Mouse (Mus musculus): ENCODE measurements around the gene Nrip2.

Nrip2 gene

DNA sequence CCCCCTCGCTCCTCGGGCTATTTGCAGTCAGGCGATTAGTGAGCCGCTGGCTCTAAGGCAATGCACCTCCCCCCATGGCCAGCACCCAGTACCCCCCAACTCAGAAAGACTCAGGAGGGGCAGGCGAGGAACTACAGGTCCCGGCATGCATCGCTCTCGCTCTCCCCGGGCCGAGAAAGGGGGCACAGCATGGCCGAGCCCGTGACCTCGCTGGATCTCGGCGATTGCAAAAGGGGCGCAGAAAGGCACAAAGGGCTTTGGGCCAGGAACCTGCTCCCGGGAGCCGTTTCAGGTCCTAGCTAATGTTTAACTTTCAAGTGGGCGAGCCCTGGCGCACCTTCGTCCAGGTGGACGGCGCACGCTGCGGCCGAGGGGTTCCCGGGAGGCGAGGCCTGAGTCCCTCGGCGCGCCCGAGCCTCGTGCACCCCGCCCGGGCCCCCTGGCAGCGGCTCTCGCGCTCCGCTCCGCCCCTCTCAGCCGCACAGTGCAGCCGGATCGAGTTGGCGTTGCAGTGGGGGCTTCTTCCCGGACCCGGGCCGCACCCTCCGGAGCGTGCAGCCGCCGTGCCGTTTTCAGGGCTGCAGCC lies 38.7 kb downstream of the Nrip2 start:
- DNase-seq (ENCODE audit: low spot score in 2 of 2): peak; percentile 36 to 67

DNA sequence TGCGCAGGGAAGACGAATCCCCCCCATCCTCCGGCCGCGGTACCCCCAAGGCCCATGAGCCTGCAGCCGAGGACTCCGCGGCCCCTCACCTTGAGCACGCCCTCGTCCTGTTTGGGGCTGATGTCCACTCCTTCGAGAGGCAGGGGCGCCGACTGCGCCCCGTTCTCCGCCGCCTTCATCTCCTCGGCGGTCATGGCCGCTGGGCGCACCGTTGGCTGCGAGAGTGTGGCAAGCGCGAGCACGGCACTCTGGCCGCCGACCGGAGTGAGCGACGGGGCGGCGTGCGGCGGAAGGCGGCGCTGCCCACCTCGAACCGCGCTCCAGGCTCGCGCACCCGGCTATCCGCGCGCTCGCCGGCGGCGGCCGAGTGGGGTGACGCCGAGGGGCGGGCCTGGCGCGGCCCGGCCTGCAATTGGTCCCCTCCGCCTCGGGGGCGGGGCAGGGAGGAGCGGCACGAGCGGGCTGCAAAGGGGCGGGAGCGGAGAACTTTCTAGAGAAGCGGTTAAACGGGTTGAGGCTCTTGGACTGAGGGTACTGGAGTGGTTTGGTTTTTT lies 39.3 kb downstream of the Nrip2 start, which contains the start of gene Fkbp4:
Fkbp4 (minus strand) TSS at position 361 of the 554 bp plus-strand sequence.
- DNase-seq (ENCODE audit: low spot score in 2 of 2): peak; percentile 88 to 93

DNA sequence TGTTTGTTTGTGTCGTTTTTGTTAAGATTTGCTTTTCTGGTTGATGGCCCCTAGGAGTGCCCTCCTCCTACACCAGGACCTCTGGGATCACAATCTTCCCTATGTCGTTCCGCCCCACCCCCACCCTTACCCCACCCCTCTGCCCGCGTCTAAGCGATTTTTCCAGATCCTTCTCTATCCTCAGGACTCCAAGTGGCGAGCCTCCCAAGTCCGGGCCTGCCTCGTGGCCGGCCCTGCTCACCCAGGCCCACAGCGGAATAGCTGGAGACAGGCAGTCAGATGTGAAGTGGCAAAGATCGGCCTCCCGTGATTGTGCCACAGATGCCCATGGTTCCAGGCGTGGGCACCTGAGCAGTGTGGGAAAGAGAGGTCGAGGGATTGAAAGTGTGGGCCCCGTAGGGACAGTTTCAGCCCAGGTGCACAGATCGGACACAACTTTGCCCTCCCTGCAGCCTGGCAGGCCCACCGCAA lies 39.8 kb downstream of the Nrip2 start:
- no peak for DNase-seq (ENCODE audit: low spot score in 2 of 2)

DNA sequence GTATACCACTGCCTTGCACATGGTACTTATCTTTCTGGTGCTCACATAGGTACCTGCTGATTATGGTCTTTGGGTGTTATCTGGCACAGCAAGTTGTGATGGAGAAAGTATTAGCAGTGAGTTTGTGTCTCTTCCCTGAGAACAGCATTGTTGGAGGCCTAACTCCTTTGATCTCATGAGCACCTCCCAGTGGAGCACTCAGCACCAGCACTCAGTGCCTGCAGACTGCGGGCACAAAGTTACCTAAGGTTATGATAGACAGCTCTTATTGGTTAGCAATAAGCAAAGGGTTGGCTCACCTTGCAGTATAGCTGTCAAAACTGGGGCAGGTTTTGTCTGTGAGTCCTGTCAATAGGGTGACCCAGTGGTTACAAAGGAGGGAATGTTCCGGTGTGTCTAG lies 41.1 kb downstream of the Nrip2 start:
- DNase-seq (ENCODE audit: low spot score in 2 of 2): no peak

DNA sequence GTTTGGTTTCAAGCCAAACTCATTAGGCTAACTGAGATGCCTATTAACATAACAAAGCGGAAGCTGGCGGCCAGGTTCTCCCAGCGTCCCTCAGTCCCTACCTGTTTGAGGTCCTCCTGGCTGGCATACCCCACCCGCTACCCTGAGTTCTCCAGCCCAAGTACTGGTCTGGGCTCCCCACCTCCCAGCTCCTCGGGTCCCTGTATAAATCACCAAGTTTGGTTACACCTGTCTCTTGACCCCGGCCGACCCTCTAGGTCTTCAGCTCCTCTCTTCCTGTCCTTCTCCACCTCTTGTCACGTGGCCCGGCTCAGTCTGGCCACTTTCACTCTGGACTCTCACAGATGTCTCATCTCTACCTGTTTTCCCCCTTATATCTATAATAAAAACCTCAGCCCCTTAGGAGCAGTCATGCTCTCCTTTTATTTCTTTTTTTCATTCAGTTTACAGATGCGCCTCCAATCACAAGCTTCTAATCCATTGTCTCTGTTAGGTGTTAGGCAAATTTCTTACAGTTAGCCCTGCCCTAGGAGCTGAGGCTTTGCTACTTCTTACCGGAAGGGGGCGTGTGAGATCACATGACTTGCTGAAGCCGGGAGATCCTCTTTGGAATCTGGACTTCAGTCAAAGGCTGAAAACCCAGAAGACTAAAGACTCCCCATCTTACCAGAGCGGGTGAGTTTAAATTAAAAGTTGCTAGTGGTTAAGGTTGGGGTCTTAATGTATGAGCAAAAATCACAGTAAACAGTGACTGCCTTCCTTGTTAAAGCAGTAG lies 46.9 kb downstream of the Nrip2 start:
- peak; percentile 47 to 59 for DNase-seq (ENCODE audit: low spot score in 2 of 2)

DNA sequence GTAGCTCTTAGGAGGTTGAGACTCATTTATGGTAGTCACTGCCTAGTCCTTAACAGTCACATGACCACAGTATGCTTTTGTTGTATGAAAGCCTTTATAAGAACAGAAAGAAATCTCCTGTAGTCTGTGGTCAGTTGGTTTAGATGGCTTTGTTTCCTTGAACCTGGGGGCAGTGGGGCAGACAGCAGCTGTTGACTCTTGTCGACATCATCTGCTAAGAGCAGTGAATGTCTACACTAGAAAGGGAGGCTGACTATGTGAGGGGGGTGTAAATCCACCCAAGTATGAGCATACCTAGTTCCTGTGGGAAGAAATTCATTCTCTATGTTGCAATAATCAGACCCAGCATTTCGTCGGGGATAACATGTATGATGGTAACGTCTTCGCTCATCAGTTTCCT lies 48.0 kb downstream of the Nrip2 start:
- DNase-seq (ENCODE audit: low spot score in 2 of 2): no peak

DNA sequence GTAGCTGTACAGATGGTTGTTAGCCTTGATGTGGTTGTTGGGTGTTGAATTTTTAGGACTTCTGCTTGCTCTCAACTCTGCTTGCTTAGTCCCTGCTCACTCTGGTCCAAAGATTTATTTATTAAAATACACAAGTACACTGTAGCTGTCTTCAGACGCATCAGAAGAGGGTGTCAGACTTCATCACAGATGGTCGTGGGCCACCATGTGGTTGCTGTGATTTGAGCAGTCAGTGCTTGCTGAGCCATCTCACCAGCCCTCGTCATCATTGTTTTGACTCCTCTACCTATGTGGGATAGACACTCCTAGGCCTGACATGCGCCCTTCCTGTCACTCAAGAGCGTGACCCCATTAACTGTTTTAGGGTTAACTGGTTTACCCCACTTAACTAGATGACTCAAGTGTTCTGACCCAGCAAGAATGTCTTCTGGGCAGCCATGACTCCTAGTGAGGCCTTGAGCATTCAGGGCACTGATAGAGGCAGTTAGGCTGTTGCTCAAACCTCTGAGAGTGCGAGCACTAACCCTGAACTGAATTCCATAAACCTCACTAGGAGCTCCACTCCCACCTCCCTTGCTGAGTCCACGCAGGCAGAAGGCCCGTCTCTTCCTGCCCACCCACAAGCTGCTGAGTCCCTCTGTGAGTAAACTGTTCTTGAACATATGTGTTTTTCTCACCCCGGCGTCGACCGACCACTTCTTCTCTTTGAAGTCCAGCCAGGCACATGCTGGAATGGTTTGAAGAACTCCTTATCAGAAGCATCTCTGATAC lies 56.9 kb downstream of the Nrip2 start:
- DNase-seq (ENCODE audit: low spot score in 2 of 2): no peak

DNA sequence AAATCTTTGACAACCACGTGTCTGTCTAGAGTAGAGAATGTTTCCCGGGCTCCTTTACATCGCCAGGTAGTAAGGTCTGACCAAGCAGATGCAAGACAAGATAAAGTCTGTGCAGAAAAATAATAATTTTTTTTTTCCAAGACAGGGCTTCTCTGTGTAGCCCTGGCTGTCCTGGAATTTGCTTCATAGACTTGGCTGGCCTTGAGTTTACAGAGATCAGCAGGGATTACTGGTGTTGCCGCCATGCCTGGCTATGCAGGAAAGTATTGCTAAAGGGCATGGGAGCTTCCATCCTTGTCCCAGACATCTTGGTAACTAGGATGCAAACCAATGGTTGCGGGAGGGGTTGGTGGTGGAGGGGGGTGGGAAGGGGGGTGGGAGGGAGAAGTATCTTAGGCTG lies 58.1 kb downstream of the Nrip2 start:
- DNase-seq (ENCODE audit: low spot score in 2 of 2): no peak

DNA sequence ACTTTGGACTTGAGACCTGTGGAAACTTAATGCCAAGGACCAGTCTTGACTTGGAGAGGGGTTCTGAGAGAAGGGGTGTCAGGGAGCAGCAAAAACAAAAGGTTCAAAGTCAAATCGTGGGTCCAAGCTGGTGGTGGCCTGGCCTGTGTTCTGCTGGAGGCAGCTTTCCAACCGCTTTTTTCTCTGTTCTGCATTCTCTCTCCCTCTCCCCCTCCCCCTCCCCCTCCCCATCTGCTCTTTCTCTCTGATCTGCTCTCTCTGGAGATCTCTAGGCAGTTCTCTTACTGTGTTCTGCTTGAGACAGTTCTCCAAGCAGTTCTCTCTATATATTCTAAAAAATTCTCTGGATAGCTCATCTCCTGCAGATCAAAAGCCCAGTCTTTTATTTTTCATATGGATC lies 61.2 kb downstream of the Nrip2 start:
- no peak for DNase-seq (ENCODE audit: low spot score in 2 of 2)

DNA sequence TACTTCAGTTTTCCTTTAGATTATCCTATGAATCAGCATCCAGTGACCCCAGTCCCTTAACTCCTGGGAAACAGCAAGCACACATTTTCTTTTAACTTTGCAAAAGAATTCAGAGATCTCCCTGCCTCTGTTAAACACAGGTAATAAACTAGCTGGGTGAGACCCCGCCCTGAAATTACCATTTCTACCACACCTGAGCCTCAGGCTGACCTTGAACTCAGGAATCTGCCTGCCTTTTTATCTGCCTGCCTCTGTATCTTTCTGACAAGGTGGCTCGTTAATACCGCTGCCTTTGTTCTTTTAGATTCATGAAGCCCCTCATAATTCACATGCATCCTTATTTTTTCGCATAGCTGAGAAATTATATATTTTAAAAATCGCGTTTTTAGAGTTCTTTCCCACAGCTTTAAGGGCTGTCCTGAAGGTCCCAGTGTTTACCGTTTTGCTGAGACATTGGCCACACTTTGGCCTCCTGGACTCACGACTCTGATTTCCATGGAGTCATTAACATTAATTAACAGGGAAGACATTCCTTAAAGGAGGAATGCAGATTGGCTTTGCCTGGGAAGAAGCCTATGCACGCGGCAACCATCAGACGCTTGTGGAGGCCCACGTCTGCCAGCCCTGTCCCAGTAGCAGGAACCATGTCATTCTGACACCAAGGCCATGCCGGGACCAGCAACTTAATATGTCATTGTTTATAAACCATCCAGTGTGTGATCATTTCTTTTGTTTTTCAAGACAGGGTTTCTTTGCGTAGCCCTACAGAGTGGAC lies 61.8 kb downstream of the Nrip2 start:
- no peak for DNase-seq (ENCODE audit: low spot score in 2 of 2)

DNA sequence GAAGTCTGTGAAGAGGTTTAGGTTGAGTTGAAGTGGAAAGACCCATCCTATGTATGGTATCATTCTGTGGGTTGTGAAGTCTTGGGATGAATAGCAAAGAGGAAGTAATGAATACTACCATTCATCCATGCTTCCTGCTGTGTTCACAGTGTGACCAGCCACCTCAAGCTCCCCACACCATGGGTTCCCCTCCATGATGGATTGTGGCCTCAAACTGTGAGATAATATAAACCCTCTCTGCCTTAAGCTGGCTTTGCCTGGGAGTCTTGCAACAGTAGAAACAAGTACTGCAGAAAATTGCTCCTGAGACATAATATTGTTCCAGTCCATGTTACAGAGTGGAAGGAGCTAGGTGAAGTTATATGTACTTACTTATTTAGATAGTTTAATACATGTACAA lies 62.5 kb downstream of the Nrip2 start:
- DNase-seq (ENCODE audit: low spot score in 2 of 2): no peak

DNA sequence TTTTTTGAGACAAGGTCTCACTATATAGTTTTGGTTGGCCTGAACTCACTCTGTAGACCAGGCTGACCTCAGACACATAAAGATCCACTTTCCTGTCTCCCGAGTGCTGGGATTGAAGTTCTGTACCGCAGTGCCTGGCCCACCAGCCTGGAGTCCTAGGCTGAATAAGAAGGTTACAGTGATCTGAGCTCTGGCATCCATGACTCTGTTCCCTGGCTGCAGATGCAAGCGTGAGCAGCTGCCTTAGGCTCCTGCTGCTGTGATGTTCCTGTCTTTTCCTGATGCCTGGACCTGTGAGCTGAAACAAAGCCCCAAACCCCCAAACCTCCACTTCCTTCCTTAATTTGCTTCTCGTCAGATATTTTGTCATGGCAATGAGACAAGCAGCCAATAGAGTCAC lies 65.9 kb downstream of the Nrip2 start:
- DNase-seq (ENCODE audit: low spot score in 2 of 2): no peak
